Mouse (Mus musculus): ENCODE measurements at regions not wholly inside any gene's neighbourhood (a gene's known extent, or its start where the extent isn't known, plus 50 kb on each side); places are given as distances from the start of the nearest gene placed in this dataset.

GRCm38 (mm10) chr3:102663711-102664110 lies 70.6 kb upstream of the Tspan2 start:
- DNase-seq (ENCODE audit: low spot score in 2 of 2) = no peak

GRCm38 (mm10) chr3:102664665-102665190 lies 69.6 kb upstream of the Tspan2 start:
- no peak for DNase-seq (ENCODE audit: low spot score in 2 of 2)

GRCm38 (mm10) chr3:102667796-102668195 lies 66.5 kb upstream of the Tspan2 start:
- DNase-seq (ENCODE audit: low spot score in 2 of 2) = no peak

DNA sequence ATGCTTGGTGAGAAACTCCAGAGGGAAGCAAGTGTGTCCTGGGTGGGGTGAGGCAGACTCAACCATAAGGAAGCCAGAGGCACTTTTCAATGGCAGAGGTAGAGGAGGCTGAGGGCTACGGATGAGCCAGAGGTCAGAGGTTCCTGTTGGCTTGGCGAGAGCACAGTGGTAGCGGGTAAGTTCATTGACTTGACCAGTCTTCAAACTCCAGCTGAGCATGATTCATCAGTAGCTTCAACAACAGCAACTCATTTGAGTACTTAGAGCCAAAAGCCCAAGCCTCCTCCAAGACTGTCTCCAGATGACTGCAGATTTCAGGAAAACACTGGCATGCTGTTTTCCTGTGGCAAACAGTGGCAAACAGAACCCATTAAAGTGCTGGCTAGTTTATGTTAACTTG lies 65.8 kb upstream of the Tspan2 start:
- DNase-seq (ENCODE audit: low spot score in 2 of 2) = no peak

GRCm38 (mm10) chr3:102669951-102670350 lies 64.4 kb upstream of the Tspan2 start:
- DNase-seq (ENCODE audit: low spot score in 2 of 2) = no peak

GRCm38 (mm10) chr3:102670557-102670956 lies 63.8 kb upstream of the Tspan2 start:
- no peak for DNase-seq (ENCODE audit: low spot score in 2 of 2)

DNA sequence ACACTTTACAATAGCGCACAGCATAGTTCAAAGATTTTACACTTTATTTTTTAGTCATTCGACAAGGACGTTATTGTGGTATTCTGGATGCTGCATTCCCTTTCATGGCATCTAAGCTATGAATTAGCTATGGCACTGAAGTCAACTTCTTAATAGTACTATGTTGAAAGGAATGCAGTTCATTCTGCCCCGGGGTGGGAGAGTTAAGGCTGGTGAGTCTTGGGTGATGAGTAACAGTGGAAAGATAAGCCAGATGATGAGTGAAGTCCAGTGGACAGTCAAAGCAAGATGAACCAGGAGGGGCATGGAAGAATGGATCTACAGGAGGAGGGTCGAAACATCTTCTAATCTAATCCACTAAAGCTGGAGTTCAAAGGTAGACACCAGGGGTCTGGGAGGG lies 63.4 kb upstream of the Tspan2 start:
- no peak for DNase-seq (ENCODE audit: low spot score in 2 of 2)

GRCm38 (mm10) chr3:102673506-102673905 lies 60.8 kb upstream of the Tspan2 start:
- no peak for DNase-seq (ENCODE audit: low spot score in 2 of 2)

DNA sequence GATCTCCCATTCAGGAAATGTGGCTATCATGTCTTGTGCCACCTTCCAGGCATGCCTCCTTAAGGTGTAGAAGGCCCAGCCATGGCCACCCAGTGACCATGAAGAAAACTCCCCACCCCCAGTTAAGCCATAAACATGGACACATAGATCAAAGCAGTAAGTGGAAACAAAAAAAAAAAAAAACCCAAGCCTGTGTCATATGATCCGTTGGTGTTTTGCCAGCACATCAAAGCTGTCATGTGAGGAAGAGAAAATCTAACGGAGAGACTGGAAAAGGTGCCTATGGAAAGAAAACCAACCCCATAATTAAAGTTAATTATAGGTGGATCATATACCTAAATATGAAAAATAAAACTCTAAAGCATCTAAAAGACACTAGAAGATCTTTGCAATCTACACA lies 60.3 kb upstream of the Tspan2 start:
- no peak for DNase-seq (ENCODE audit: low spot score in 2 of 2)

DNA sequence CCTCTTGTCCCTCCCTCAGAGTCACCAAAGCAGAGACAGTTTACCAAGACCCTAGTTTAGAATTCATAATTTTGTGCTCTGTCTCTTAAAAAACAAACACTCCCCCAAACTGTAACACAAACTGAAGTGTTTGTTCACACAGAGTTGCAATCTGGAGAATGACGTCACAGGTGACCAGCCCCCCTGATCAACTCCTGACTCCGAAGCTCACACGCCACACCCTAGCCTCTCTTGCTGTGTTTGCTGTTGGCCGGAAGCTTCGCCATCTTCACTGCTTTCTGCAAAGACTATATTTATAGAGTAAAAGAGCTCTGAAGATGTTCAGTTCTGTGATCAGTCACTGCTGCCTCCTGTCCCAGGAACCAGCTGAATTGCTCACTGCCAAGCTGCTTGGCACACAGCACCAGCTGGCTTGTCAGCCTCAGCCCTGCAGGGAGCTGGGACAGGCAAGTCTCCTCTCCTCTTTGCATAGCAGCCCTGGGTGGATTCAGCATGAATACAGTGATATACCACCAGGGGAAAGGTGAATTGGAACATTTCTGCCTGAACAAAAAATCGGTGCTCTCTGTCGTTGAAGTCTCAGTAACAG lies 57.3 kb upstream of the Tspan2 start:
- DNase-seq (ENCODE audit: low spot score in 2 of 2) = peak; percentile 27 to 61

DNA sequence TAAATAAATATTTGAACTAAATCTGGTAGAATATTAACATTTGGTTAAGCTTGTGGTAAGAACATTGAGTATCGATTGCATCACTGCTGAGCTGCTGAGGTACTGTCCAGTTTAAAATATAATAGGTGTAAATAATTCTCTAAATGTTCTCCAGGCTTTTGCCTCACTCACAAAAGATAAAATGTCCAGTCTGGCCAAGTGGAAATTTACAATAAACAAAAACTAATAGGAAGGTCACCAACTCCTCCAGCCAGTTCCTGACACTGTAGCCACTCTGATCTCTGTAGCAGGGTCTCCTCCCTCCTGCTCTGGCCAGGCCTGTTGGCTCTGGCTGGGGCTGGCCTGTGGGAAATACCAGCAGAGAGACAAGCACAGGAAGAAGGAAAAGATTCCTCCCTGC lies 55.8 kb upstream of the Tspan2 start:
- no peak for DNase-seq (ENCODE audit: low spot score in 2 of 2)

DNA sequence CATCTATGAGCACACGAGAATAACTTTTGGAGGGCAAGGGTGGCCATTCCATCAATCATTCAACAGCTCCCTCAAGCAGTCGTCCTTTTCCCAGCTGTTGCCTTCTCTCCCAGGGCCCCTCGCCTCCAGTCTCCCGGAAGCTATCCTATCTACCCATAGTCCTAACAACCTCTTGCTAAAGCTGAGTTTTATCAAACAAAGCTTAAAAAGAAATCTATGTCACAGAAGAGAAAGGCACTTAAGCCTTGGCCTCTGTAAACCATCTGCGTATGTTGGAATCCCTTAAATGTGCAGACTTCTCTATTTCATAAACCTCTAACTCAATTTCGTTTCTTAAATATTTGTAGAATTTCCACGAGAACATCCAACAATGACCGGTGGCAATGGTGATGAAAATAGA lies 51.9 kb upstream of the Tspan2 start:
- DNase-seq (ENCODE audit: low spot score in 2 of 2) = no peak

GRCm38 (mm10) chr3:102683541-102683940 lies 50.8 kb upstream of the Tspan2 start:
- no peak for DNase-seq (ENCODE audit: low spot score in 2 of 2)
